Mouse (Mus musculus): ENCODE data around the gene Gpr171. TPM values are rescaled to one million over a fixed set of nuclear protein-coding genes. Genes with fewer than 3 reads are reported as not detected.
"Not testable (repeated sequence)": the region's sequence is repeated elsewhere in the genome, so short reads cannot be mapped to it uniquely, and the experiment has no call there.

Gpr171 gene
- polyA plus RNA-seq, 1 experiment from 2014 or later: 1.2 TPM

DNA sequence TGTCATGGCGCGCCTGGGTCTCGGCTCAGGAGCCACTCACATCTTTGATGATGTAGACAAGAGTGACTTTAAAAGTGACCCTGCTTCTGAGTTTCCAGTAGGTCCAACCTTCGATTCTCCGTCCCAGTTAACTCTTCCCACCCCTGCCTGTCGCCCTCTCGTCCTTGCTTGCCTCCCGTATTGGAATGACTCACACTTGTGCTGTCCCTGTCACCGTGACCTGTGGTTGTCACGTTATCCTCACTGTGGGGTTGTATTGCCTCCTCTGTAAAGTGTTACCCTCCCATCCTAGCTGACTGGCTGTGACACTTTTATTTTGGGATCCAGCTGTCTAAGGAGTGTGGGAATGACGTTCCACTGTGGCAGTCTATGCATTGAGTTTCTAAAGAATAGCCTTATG, 8.9 kb downstream of the Gpr171 start:
- no peaks in the 10 kb centered on the region for H3K9me3 ChIP-seq (ENCODE audit: control insufficient read depth, low read length)
- no peak overlapping the region for H3K4me2 ChIP-seq (ENCODE audit: low read length)
- no peak overlapping the region for H3K4me3 ChIP-seq (ENCODE audit: control insufficient read depth in 1 of 2, insufficient read depth in 1 of 2, low read depth in 1 of 2, low read length in 2 of 2)
- no peak overlapping the region for H3K27ac ChIP-seq (replicated peaks in 1 of 2; ENCODE audit: control insufficient read depth in 1 of 2, insufficient read depth in 1 of 2, low read depth in 2 of 2, low read length in 2 of 2)
- no peak overlapping the region for H3K9ac ChIP-seq (ENCODE audit: low read length)
- no peak for ATAC-seq (ENCODE audit: insufficient number of reproducible peaks, insufficient read depth, low FRiP score, low read depth)
- WGBS: 57% methylated on average over 11 of the region's 11 CpGs
- no peaks in the 10 kb centered on the region for H3K36me3 ChIP-seq (ENCODE audit: control insufficient read depth, insufficient read depth, low read length)
- peaks cover 0 to 2% of the 10 kb centered on the region in 2 experiments; a peak in 1 of 4 replicates for H3K4me1 ChIP-seq (ENCODE audit: control insufficient read depth in 2 of 2, insufficient read depth in 2 of 2, low read length in 2 of 2)
- no peaks in the 10 kb centered on the region for H3K27me3 ChIP-seq (ENCODE audit: control insufficient read depth, insufficient read depth, low read length)

GRCm38 (mm10) chr3:59080919-59081318, 20.7 kb downstream of the Gpr171 start:
- Histone ChIP-seq H3K36me3 (ENCODE audit: control insufficient read depth, insufficient read depth, low read length) (no peaks in the 10 kb centered on the region), H3K4me1 (ENCODE audit: control insufficient read depth in 2 of 2, insufficient read depth in 2 of 2, low read length in 2 of 2) (peaks cover 8 to 13% of the 10 kb centered on the region in 2 experiments), H3K27me3 (ENCODE audit: control insufficient read depth, insufficient read depth, low read length) (no peaks in the 10 kb centered on the region), H3K27ac (replicated peaks in 1 of 2; ENCODE audit: control insufficient read depth in 1 of 2, insufficient read depth in 1 of 2, low read depth in 2 of 2, low read length in 2 of 2) (no peak overlapping the region), H3K9me3 (ENCODE audit: control insufficient read depth, low read length) (no peaks in the 10 kb centered on the region), H3K4me3 (ENCODE audit: control insufficient read depth in 1 of 2, insufficient read depth in 1 of 2, low read depth in 1 of 2, low read length in 2 of 2) (no peak overlapping the region), H3K4me2 (ENCODE audit: low read length) (no peak overlapping the region), H3K9ac (ENCODE audit: low read length) (no peak overlapping the region)
- WGBS: 9% methylated on average over 7 of the region's 7 CpGs
- ATAC-seq (ENCODE audit: insufficient number of reproducible peaks, insufficient read depth, low FRiP score, low read depth): no peak

- Histone ChIP-seq H3K27me3 (ENCODE audit: control insufficient read depth, insufficient read depth, low read length) (no peaks in the 10 kb centered on the region), H3K27ac (replicated peaks in 1 of 2; ENCODE audit: control insufficient read depth in 1 of 2, insufficient read depth in 1 of 2, low read depth in 2 of 2, low read length in 2 of 2) (no peak overlapping the region), H3K4me3 (ENCODE audit: control insufficient read depth in 1 of 2, insufficient read depth in 1 of 2, low read depth in 1 of 2, low read length in 2 of 2) (no peak overlapping the region), H3K4me2 (ENCODE audit: low read length) (no peak overlapping the region), H3K4me1 (ENCODE audit: control insufficient read depth in 2 of 2, insufficient read depth in 2 of 2, low read length in 2 of 2) (peaks cover 8 to 13% of the 10 kb centered on the region in 2 experiments), H3K36me3 (ENCODE audit: control insufficient read depth, insufficient read depth, low read length) (no peaks in the 10 kb centered on the region), H3K9ac (ENCODE audit: low read length) (no peak overlapping the region), H3K9me3 (ENCODE audit: control insufficient read depth, low read length) (no peaks in the 10 kb centered on the region)
- WGBS: 25% methylated on average over 6 of the region's 6 CpGs
- no peak for ATAC-seq (ENCODE audit: insufficient number of reproducible peaks, insufficient read depth, low FRiP score, low read depth)
Measured at GRCm38 (mm10) chr3:59080293-59080916, 21.2 kb downstream of the Gpr171 start.

DNA sequence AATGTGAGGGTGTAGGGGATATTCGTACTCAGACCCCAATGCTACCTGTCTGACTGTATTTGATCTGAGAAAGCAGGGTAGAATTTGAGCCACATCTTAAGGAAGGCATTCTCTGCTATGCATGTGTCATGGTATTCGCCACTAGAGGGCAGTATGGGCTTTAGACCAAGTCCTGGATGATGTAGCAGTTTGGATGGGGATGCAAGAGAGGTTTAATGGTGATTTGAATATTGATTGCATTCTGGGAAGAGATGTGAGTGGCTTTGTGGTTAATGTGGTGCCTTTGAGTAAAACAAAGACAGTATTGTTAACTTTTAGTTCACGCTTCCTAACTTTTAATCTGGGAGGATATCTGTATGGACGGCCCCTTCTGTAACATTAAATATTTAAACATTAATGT, 22.3 kb downstream of the Gpr171 start:
- no peak for ATAC-seq (ENCODE audit: insufficient number of reproducible peaks, insufficient read depth, low FRiP score, low read depth)
- Histone ChIP-seq H3K9me3 (ENCODE audit: control insufficient read depth, low read length) (no peaks in the 10 kb centered on the region), H3K4me2 (ENCODE audit: low read length) (no peak overlapping the region), H3K4me3 (ENCODE audit: control insufficient read depth in 1 of 2, insufficient read depth in 1 of 2, low read depth in 1 of 2, low read length in 2 of 2) (no peak overlapping the region), H3K27me3 (ENCODE audit: control insufficient read depth, insufficient read depth, low read length) (no peaks in the 10 kb centered on the region), H3K36me3 (ENCODE audit: control insufficient read depth, insufficient read depth, low read length) (no peaks in the 10 kb centered on the region), H3K9ac (ENCODE audit: low read length) (no peak overlapping the region), H3K4me1 (ENCODE audit: control insufficient read depth in 2 of 2, insufficient read depth in 2 of 2, low read length in 2 of 2) (peaks cover 8 to 13% of the 10 kb centered on the region in 2 experiments), H3K27ac (replicated peaks in 1 of 2; ENCODE audit: control insufficient read depth in 1 of 2, insufficient read depth in 1 of 2, low read depth in 2 of 2, low read length in 2 of 2) (no peak overlapping the region)
- 49% methylated on average over 4 of the region's 4 CpGs for WGBS

DNA sequence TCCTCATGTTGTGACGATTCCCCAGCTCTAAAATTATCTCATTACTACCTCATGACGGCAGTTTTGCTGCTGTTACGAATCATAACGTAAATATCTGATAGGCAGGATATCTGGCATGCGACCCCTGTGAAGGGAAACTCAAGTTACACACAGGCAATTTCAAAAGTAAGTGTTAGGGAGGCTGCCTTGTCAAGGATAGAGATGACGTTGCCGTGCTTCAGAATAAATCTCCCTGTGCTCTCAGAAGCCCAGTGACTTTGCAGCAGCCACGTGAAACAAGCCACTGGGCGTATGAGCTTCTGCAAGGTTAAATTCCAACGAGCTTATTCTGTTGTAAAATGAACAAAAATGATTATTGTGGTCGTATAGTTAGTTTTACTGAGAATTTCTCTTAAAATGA, 23.0 kb downstream of the Gpr171 start:
- ATAC-seq (ENCODE audit: insufficient number of reproducible peaks, insufficient read depth, low FRiP score, low read depth): no peak
- no peak overlapping the region for H3K4me3 ChIP-seq (ENCODE audit: control insufficient read depth in 1 of 2, insufficient read depth in 1 of 2, low read depth in 1 of 2, low read length in 2 of 2)
- H3K9me3 ChIP-seq (ENCODE audit: control insufficient read depth, low read length): no peaks in the 10 kb centered on the region
- WGBS: 63% methylated on average over 11 of the region's 11 CpGs
- H3K27ac ChIP-seq (replicated peaks in 1 of 2; ENCODE audit: control insufficient read depth in 1 of 2, insufficient read depth in 1 of 2, low read depth in 2 of 2, low read length in 2 of 2): no peak overlapping the region
- no peak overlapping the region for H3K9ac ChIP-seq (ENCODE audit: low read length)
- no peak overlapping the region for H3K4me2 ChIP-seq (ENCODE audit: low read length)
- H3K4me1 ChIP-seq (ENCODE audit: control insufficient read depth in 2 of 2, insufficient read depth in 2 of 2, low read length in 2 of 2): peaks cover 8 to 13% of the 10 kb centered on the region in 2 experiments
- no peaks in the 10 kb centered on the region for H3K27me3 ChIP-seq (ENCODE audit: control insufficient read depth, insufficient read depth, low read length)
- no peaks in the 10 kb centered on the region for H3K36me3 ChIP-seq (ENCODE audit: control insufficient read depth, insufficient read depth, low read length)

DNA sequence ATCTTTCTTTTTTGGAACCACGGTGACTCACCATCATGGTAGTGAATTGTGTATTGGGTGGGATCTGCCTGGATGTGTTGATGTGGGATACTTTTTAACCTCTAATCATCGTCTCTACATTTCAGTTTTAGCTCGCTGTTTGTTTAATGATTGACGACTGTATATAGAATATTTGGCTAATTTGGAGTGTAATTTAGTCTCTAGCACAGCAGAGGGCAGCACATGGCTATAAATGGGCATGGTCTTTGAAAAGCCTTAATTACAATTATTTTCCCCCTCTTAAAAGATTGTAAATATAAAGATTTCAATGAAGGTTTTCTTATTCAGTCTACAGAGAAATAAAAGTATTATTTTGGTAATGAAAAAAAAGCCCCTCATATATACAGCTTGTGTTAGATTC, 24.3 kb downstream of the Gpr171 start:
- no peak overlapping the region for H3K4me3 ChIP-seq (ENCODE audit: control insufficient read depth in 1 of 2, insufficient read depth in 1 of 2, low read depth in 1 of 2, low read length in 2 of 2)
- ATAC-seq (ENCODE audit: insufficient number of reproducible peaks, insufficient read depth, low FRiP score, low read depth): no peak
- 47% methylated on average over 4 of the region's 4 CpGs for WGBS

DNA sequence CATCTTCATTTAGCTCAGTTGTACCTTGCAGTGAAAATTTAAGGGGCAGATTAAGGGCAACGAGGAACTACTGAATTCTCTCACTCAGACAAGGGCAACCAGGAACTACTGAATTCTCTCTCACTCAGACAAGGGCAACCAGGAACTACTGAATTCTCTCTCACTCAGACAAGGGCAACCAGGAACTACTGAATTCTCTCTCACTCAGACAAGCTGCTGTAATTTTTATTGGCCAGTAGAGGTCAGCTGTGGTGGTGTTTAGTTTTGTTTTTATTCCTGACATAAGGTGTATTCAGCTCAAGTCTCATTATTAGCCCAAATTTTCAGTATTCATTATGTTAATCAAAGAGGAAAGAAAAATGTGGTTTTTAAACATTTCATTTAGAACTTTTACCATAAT, 32.5 kb downstream of the Gpr171 start:
- not testable (repeated sequence) for H3K36me3 ChIP-seq (ENCODE audit: control insufficient read depth, insufficient read depth, low read length); H3K27me3 ChIP-seq (ENCODE audit: control insufficient read depth, insufficient read depth, low read length); H3K4me2 ChIP-seq (ENCODE audit: low read length); H3K4me1 ChIP-seq (ENCODE audit: control insufficient read depth in 2 of 2, insufficient read depth in 2 of 2, low read length in 2 of 2); H3K9me3 ChIP-seq (ENCODE audit: control insufficient read depth, low read length); H3K4me3 ChIP-seq (ENCODE audit: control insufficient read depth in 1 of 2, insufficient read depth in 1 of 2, low read depth in 1 of 2, low read length in 2 of 2); H3K27ac ChIP-seq (replicated peaks in 1 of 2; ENCODE audit: control insufficient read depth in 1 of 2, insufficient read depth in 1 of 2, low read depth in 2 of 2, low read length in 2 of 2); ATAC-seq (ENCODE audit: insufficient number of reproducible peaks, insufficient read depth, low FRiP score, low read depth); H3K9ac ChIP-seq (ENCODE audit: low read length)
- WGBS: 74% methylated on average over 1 of the region's 1 CpGs

More for the DNA sequence above, 24.3 kb downstream of the Gpr171 start:
- H3K9me3 ChIP-seq (ENCODE audit: control insufficient read depth, low read length): no peaks in the 10 kb centered on the region
- no peaks in the 10 kb centered on the region for H3K27me3 ChIP-seq (ENCODE audit: control insufficient read depth, insufficient read depth, low read length)
- peaks cover 8 to 13% of the 10 kb centered on the region in 2 experiments for H3K4me1 ChIP-seq (ENCODE audit: control insufficient read depth in 2 of 2, insufficient read depth in 2 of 2, low read length in 2 of 2)
- H3K9ac ChIP-seq (ENCODE audit: low read length): no peak overlapping the region
- no peak overlapping the region for H3K27ac ChIP-seq (replicated peaks in 1 of 2; ENCODE audit: control insufficient read depth in 1 of 2, insufficient read depth in 1 of 2, low read depth in 2 of 2, low read length in 2 of 2)
- H3K36me3 ChIP-seq (ENCODE audit: control insufficient read depth, insufficient read depth, low read length): no peaks in the 10 kb centered on the region
- no peak overlapping the region for H3K4me2 ChIP-seq (ENCODE audit: low read length)

Data from heart, embryonic 14.5 days (tissue).